ENCODE assay signal across 8 mouse cellular contexts in genomic region chr9:44916196-44916595, GRCm38 (mm10). TPM values are rescaled to one million over a fixed set of nuclear protein-coding genes. Genes with fewer than 3 reads are reported as not detected.
A peak's percentile ranks its signal among the peaks of the same experiment; 100 is the strongest.
DNase-seq lines count a peak whose midpoint lies in the region; ATAC-seq and TF ChIP-seq lines count a peak whose summit lies in the region.
"Had no signal": no experiment of that assay in that cellular context is flagged by ENCODE, and none has a peak within 500 bp of the region (broad histone marks: within the 10 kb centered on the region; RNA-seq: fewer than 3 reads in every experiment).

No protein-coding gene starts in this region.

- no peak overlapping the region for H3K4me3 ChIP-seq in kidney, embryonic 14.5 days (ENCODE audit: low read length)
- no peak overlapping the region for H3K4me3 ChIP-seq in ES-E14 (ENCODE audit: insufficient read depth in 1 of 2, low read depth in 1 of 2, low read length in 2 of 2, poor library complexity in 1 of 2, severe bottlenecking in 1 of 2)
- H3K4me3 ChIP-seq in lung, embryonic 14.5 days (ENCODE audit: low read depth, low read length): no peak overlapping the region
- H3K4me3 ChIP-seq: heart, embryonic 15.5 days had no signal

- ATAC-seq in kidney, embryonic 14.5 days (ENCODE audit: low FRiP score, low TSS enrichment): no peak
- no peak for ATAC-seq in lung, embryonic 14.5 days (ENCODE audit: insufficient read depth)

- 72% methylated on average over 1 of the region's 1 CpGs for WGBS in kidney, embryonic 14.5 days
- WGBS in lung, embryonic 14.5 days: 57% methylated on average over 1 of the region's 1 CpGs

- no peaks in the 10 kb centered on the region for H3K9me3 ChIP-seq in kidney, embryonic 14.5 days (ENCODE audit: control insufficient read depth, low read length)
- no peaks in the 10 kb centered on the region for H3K9me3 ChIP-seq in ES-E14 (ENCODE audit: control insufficient read depth, insufficient read depth, low read depth, low read length)
- no peaks in the 10 kb centered on the region for H3K9me3 ChIP-seq in lung, embryonic 14.5 days (ENCODE audit: low read depth, low read length)
- H3K9me3 ChIP-seq: heart, embryonic 15.5 days had no signal

- no peaks in the 10 kb centered on the region for H3K27me3 ChIP-seq in kidney, embryonic 14.5 days (ENCODE audit: control insufficient read depth, insufficient read depth, low read length)
- H3K27me3 ChIP-seq in lung, embryonic 14.5 days (ENCODE audit: insufficient read depth, low read length): no peaks in the 10 kb centered on the region
- H3K27me3 ChIP-seq: heart, embryonic 15.5 days had no signal

- no peak overlapping the region for H3K9ac ChIP-seq in kidney, embryonic 14.5 days (ENCODE audit: low read depth, low read length)
- no peak overlapping the region for H3K9ac ChIP-seq in ES-E14 (ENCODE audit: insufficient read depth, low read depth, low read length, poor library complexity, severe bottlenecking)
- no peak overlapping the region for H3K9ac ChIP-seq in lung, embryonic 14.5 days
- H3K9ac ChIP-seq: heart, embryonic 15.5 days had no signal

- DNase-seq in kidney, adult 9 months: peak; percentile 53
- DNase-seq in CD4-positive, CD25-positive, alpha-beta regulatory T cell, adult 2 months (ENCODE audit: low read depth, low spot score): peak; percentile 84
- peak; percentile 28 for DNase-seq in ES-E14 (ENCODE audit: low read depth, low spot score)
- DNase-seq in embryo, embryonic 10.5 days (ENCODE audit: low spot score): peak; percentile 55
- DNase-seq in lung, embryonic 14.5 days: peak; percentile 71
- DNase-seq in testis, postnatal 10 days (ENCODE audit: low spot score): peak; percentile 50

- H3K27ac ChIP-seq in kidney, embryonic 14.5 days (ENCODE audit: low read depth, low read length): no peak overlapping the region
- no peak overlapping the region for H3K27ac ChIP-seq in ES-E14 (ENCODE audit: insufficient read depth, low read depth, low read length, poor library complexity, severe bottlenecking)
- H3K27ac ChIP-seq in lung, embryonic 14.5 days (ENCODE audit: low read depth): no peak overlapping the region
- H3K27ac ChIP-seq: heart, embryonic 15.5 days had no signal

- H3K36me3 ChIP-seq in kidney, embryonic 14.5 days (ENCODE audit: control insufficient read depth, insufficient read depth, low read length): peaks cover 17% of the 10 kb centered on the region
- H3K36me3 ChIP-seq in ES-E14 (ENCODE audit: control insufficient read depth, insufficient read depth, low read length, poor library complexity, severe bottlenecking): peaks cover 3% of the 10 kb centered on the region; the same call in 1 of the 2 replicates
- H3K36me3 ChIP-seq in lung, embryonic 14.5 days (ENCODE audit: insufficient read depth): peaks cover 20% of the 10 kb centered on the region

- H3K4me2 ChIP-seq in kidney, embryonic 14.5 days (replicated peaks; ENCODE audit: low read depth, low read length): no peak overlapping the region
- H3K4me2 ChIP-seq in lung, embryonic 14.5 days: no peak overlapping the region
- H3K4me2 ChIP-seq: heart, embryonic 15.5 days had no signal

- in situ Hi-C loops in ES-E14 (cut with MboI; ENCODE audit: low sequenced_read_pairs in 2 of 2, unreplicated experiment in 2 of 2): no loop called here

- H3K4me1 ChIP-seq in kidney, embryonic 14.5 days (ENCODE audit: control insufficient read depth, insufficient read depth, low read length): peaks cover 16% of the 10 kb centered on the region
- no peaks in the 10 kb centered on the region for H3K4me1 ChIP-seq in ES-E14 (ENCODE audit: control insufficient read depth in 2 of 2, insufficient read depth in 2 of 2, low read length in 2 of 2, poor library complexity in 1 of 2)
- peaks cover 3% of the 10 kb centered on the region; the same call in 1 of the 2 replicates for H3K4me1 ChIP-seq in lung, embryonic 14.5 days (ENCODE audit: insufficient read depth)

- peak; percentile 53; the same call in 1 of the 2 replicates for TF ChIP-seq CTCF in lung, embryonic 14.5 days (IDR thresholded peaks at IDR 0.05; ENCODE audit: low read depth)

TF ChIP-seq in ES-E14, 5 proteins besides CTCF, POLR2A, EP300 and RAD21:
- no peak for TF ChIP-seq MAFK (IDR thresholded peaks at IDR 0.05; ENCODE audit: insufficient read depth, low read depth, low read length)
- TF ChIP-seq HCFC1 (IDR thresholded peaks at IDR 0.05; ENCODE audit: borderline replicate concordance, insufficient read depth, low read length): no peak
- no peak for TF ChIP-seq ZNF384 (IDR thresholded peaks at IDR 0.05; ENCODE audit: low read depth, low read length)
- no peak for TF ChIP-seq ZC3H11A (IDR thresholded peaks at IDR 0.05; ENCODE audit: borderline replicate concordance, low read depth, low read length)
- TF ChIP-seq CHD2 (IDR thresholded peaks at IDR 0.05; ENCODE audit: low read depth, low read length): no peak

RNA-seq across cellular contexts. Expression of gene Atp5l, which starts 4.3 kb away (rescaled TPM):
- polyA plus RNA-seq in kidney, embryonic 14.5 days (2014; fragmentation: Nextera tagmentation; extraction: Ambion mirVana): 674 and 931 TPM in 2 replicates
- 664 and 732 TPM in 2 replicates for total RNA-seq in ES-E14 (2012; rRNA removed)
- 618 and 665 TPM in 2 replicates for polyA plus RNA-seq in lung, embryonic 14.5 days (2014; fragmentation: Nextera tagmentation; extraction: Ambion mirVana)

RNA-seq across cellular contexts. Expression of gene Kmt2a, which starts 35.1 kb away (rescaled TPM):
- polyA plus RNA-seq in kidney, embryonic 14.5 days (2014; fragmentation: Nextera tagmentation; extraction: Ambion mirVana): 14.9 and 15.2 TPM in 2 replicates
- 23.6 and 25.2 TPM in 2 replicates for total RNA-seq in ES-E14 (2012; rRNA removed)
- polyA plus RNA-seq in lung, embryonic 14.5 days (2014; fragmentation: Nextera tagmentation; extraction: Ambion mirVana): 14.4 and 14.7 TPM in 2 replicates

RNA-seq across cellular contexts. Expression of gene Ube4a, which starts 49.2 kb away (rescaled TPM):
- polyA plus RNA-seq in kidney, embryonic 14.5 days (2014; fragmentation: Nextera tagmentation; extraction: Ambion mirVana): 25.6 and 38.2 TPM in 2 replicates
- 46.5 and 56.3 TPM in 2 replicates for total RNA-seq in ES-E14 (2012; rRNA removed)
- polyA plus RNA-seq in lung, embryonic 14.5 days (2014; fragmentation: Nextera tagmentation; extraction: Ambion mirVana): 30.3 and 33.5 TPM in 2 replicates

Comparison
In these comparisons a context has a peak if more than half of its experiments do, and no peak if none do; other contexts are left out.
1. DNase-seq: peak in every context shown above with its lines; median percentile 84 in CD4-positive, CD25-positive, alpha-beta regulatory T cell, adult 2 months; 71 in lung, embryonic 14.5 days; 55 in embryo, embryonic 10.5 days; 53 in kidney, adult 9 months; 50 in testis, postnatal 10 days; 28 in ES-E14.